Mouse (Mus musculus) stomach, embryonic 16.5 days (tissue): Measurements from ENCODE around the gene Ank. TPM values are rescaled to one million over a fixed set of nuclear protein-coding genes. Genes with fewer than 3 reads are reported as not detected.
A peak's percentile ranks its signal among the peaks of the same experiment; 100 is the strongest.

Source experiments
- ATAC-seq: fragments of 200-750 bp; cut with Nextera tagmentation; 2 replicates; pipeline ENCODE4 v1.8.0; 2017; ENCODE audit warnings: moderate number of reproducible peaks, moderate TSS enrichment; ENCODE audit not compliant: insufficient read depth, low FRiP score
- H3K27ac ChIP-seq: fragments of 300-500 bp; sonication (generic); 2 replicates; pipeline ENCODE4 v1.5.1; 2014; ENCODE audit warnings: low read length
- H3K27me3 ChIP-seq: fragments of 300-500 bp; sonication (generic); 2 replicates; pipeline ENCODE4 v1.6.1; 2014; ENCODE audit warnings: low read length, control low read depth, mixed read lengths; ENCODE audit not compliant: control insufficient read depth, insufficient read depth
- H3K36me3 ChIP-seq: fragments of 300-500 bp; sonication (generic); 2 replicates; pipeline ENCODE4 v1.6.1; 2014; ENCODE audit warnings: low read length; ENCODE audit not compliant: control insufficient read depth, insufficient read depth
- H3K4me1 ChIP-seq: fragments of 300-500 bp; sonication (generic); 2 replicates; pipeline ENCODE4 v1.6.1; 2014; ENCODE audit warnings: low read length, control low read depth, mixed read lengths; ENCODE audit not compliant: control insufficient read depth, insufficient read depth
- H3K4me2 ChIP-seq: fragments of 300-500 bp; sonication (generic); 2 replicates; pipeline ENCODE4 v1.6.1; 2014; ENCODE audit warnings: low read depth, low read length, mixed read lengths
- H3K4me3 ChIP-seq: fragments of 300-500 bp; sonication (generic); replicated peaks from 2 replicates; pipeline ENCODE4 v1.5.1; 2014; ENCODE audit warnings: mild to moderate bottlenecking, low read length
- H3K9ac ChIP-seq: fragments of 300-500 bp; sonication (generic); 2 replicates; pipeline ENCODE4 v1.6.1; 2014; ENCODE audit warnings: low read length
- H3K9me3 ChIP-seq: fragments of 300-500 bp; sonication (generic); replicated peaks from 2 replicates; pipeline ENCODE4 v1.6.1; 2016; ENCODE audit warnings: low read length, control low read depth; ENCODE audit not compliant: control insufficient read depth
- WGBS: fragments of 180-500 bp; shearing (Covaris S2); extraction: QIAGEN DNeasy Blood & Tissue Kit; methylation state at CpG from one replicate; pipeline ENCODE4 v1.1.7; 2014; 5-methylcytosine and 5-hydroxymethylcytosine counted together
- polyA plus RNA-seq: library from polyadenylated mRNA; unstranded; fragments of >200 nt; fragmentation: Nextera tagmentation; extraction: Ambion mirVana; gene quantifications from 2 replicates; pipeline ENCODE4 v1.2.1, GENCODE M21; 2015

Ank gene
- polyA plus RNA-seq, 1 experiment from 2014 or later: 8.2 TPM

DNA sequence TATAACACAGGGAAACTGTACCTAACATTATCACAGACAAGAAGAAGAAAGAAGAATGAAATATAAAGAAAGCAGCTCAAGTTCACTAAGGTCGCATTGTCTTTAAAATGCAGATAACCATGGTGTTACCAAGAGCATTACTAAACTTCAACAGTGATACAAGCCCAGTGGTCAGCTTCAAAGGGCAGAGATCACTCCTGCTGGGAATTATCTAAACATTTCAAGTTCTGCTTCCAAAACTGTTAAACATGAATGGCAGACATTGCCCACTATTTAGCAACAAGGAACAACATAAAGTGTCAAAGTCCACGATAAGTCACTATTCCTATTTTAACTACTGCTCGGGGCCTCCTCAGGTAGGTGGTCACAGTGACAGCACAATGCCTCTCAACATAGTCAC is 138.1 kb downstream of the Ank start:
- ATAC-seq: no peak
- peaks cover 11% of the 10 kb centered on the region for H3K36me3 ChIP-seq

DNA sequence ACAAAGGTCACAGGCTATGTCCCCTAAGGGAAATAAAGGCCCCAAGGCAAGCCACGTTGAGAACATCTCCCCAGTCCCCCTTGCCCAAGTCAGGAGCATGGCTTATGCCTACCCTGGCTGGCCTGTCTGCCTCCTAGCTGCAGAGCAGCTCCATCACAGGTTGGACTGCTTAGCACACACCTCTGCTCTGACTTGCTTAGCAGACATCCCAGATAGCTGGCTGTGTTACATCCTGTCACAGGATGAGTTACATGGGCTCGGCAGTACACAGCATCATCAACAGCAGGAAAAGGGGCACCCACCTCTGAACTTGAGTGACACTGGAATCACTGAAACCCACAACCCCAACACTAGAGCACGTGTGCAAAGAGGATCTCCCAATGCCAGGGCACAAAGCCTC is 138.8 kb downstream of the Ank start:
- no peak for ATAC-seq
- H3K27ac ChIP-seq: no peak overlapping the region
- no peaks in the 10 kb centered on the region for H3K27me3 ChIP-seq
- H3K9me3 ChIP-seq: no peaks in the 10 kb centered on the region
- H3K4me3 ChIP-seq: no peak overlapping the region
- no peaks in the 10 kb centered on the region for H3K4me1 ChIP-seq
- H3K36me3 ChIP-seq: peaks cover 8% of the 10 kb centered on the region
- no peak overlapping the region for H3K9ac ChIP-seq
- 76% methylated on average over 3 of the region's 3 CpGs for WGBS
- H3K4me2 ChIP-seq: no peak overlapping the region

More for the DNA sequence above, 138.1 kb downstream of the Ank start:
- no peak overlapping the region for H3K4me3 ChIP-seq
- H3K9ac ChIP-seq: no peak overlapping the region
- no peaks in the 10 kb centered on the region for H3K4me1 ChIP-seq
- 87% methylated on average over 3 of the region's 3 CpGs for WGBS
- H3K27me3 ChIP-seq: no peaks in the 10 kb centered on the region
- H3K4me2 ChIP-seq: no peak overlapping the region
- no peaks in the 10 kb centered on the region for H3K9me3 ChIP-seq
- no peak overlapping the region for H3K27ac ChIP-seq

DNA sequence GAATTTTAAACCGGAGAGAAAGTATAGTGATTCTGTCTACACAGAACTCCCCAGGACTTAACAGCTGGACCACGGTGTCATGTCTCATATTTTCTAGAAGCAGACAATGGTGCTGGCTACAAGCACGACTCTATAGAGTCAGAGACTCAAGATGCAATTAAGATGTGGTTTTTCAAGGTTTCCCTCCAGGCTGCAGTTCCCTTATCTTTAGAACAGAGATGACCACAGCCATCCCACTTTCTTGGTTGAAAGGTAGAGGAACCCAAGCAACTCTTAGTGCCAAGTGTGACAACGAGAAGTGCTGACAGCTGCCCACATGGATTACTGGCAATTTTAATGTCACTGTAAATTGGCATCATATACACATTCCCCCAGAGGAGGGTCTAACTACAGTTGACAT is 143.1 kb downstream of the Ank start:
- Histone ChIP-seq H3K27ac (no peak overlapping the region), H3K4me1 (no peaks in the 10 kb centered on the region; the same call in 1 of the 2 replicates), H3K27me3 (no peaks in the 10 kb centered on the region), H3K4me2 (no peak overlapping the region), H3K4me3 (no peak overlapping the region), H3K9me3 (no peaks in the 10 kb centered on the region), H3K9ac (no peak overlapping the region), H3K36me3 (peaks cover 4% of the 10 kb centered on the region)
- no peak for ATAC-seq
- 46% methylated on average over 4 of the region's 4 CpGs for WGBS

DNA sequence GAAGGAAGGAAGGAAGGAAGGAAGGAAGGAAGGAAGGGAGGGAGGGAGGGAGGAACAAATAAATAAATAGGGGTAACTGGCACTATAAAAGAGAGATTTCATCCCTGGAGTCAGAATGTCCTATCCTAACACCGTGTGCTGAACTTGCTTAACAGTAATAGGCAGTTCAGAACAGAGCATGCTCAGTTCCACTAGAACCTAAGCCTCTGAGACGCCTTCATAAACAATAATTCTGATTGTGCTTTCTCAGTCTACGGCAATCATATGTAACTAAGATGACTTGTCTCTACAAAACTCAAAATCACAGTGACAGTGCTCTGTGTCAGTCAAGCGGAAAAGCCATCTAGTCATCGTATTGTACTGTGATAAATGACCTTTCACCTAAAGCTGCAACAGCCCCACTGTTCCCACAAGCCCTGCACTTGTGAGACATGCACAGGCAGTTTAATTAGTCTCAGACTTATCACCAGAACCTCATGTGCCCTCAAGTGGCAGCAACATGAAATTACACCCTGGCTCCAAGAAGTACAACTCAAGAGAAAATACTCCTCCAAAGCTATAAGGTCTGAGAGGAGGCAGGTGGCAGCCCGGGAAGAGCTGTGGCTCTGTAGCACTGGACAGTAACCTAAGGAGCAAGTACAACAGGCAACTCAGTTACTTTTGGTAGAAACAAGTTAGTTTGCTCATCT is 146.2 kb downstream of the Ank start:
- 39% methylated on average over 6 of the region's 6 CpGs for WGBS
- peaks cover 10% of the 10 kb centered on the region for H3K36me3 ChIP-seq

DNA sequence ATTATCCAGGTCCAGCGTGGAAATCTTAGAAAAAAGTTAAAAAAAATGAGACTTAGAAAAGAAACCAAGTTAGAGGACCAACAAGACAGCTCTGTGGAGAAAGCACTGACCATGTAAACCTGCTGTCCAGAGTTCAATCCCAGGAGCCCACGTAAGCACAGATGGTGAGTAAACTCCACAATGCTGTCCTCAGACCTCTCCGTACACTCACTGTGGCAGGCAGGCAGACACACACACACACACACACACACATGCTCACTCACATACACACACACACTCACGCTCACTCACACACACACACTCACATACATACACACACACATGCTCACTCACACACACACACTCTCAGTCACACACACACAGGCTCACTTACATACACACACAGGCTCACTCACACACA is 146.8 kb downstream of the Ank start:
- Histone ChIP-seq H3K4me3 (no peak overlapping the region), H3K4me1 (no peaks in the 10 kb centered on the region; the same call in 1 of the 2 replicates), H3K9me3 (no peaks in the 10 kb centered on the region), H3K9ac (no peak overlapping the region), H3K27me3 (no peaks in the 10 kb centered on the region), H3K36me3 (peaks cover 8% of the 10 kb centered on the region; the same call in 1 of the 2 replicates), H3K27ac (no peak overlapping the region), H3K4me2 (no peak overlapping the region)
- WGBS: 89% methylated on average over 4 of the region's 4 CpGs
- ATAC-seq: no peak; the same call in 1 of the 2 replicates

More for the DNA sequence above, 146.2 kb downstream of the Ank start:
- ATAC-seq: 0 out of 2 replicates have a peak, but pooled peaks have one; percentile 46
- Histone ChIP-seq H3K4me1 (no peaks in the 10 kb centered on the region; the same call in 1 of the 2 replicates), H3K9ac (no peak overlapping the region), H3K9me3 (no peaks in the 10 kb centered on the region), H3K27me3 (no peaks in the 10 kb centered on the region), H3K4me2 (no peak overlapping the region), H3K27ac (no peak overlapping the region), H3K4me3 (no peak overlapping the region)

DNA sequence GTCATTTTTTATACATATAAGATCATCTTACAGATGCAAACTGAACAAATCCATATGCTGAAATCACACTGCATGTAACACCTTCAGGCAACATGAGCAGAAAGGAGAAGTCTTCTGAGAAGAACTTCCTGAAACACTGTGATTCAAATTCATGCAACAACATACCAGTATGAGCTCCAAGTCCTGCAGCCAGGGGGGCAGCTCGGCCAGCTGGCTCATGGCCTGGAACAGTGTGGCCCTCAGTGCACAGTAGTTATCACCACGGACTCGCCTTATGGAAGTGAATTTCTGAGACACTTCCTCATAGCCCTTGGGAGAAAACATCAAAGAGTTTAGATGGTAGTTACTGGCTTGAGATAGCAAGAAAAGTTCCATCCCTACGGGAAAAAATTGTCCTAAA is 149.7 kb downstream of the Ank start:
- H3K4me3 ChIP-seq: no peak overlapping the region
- H3K27ac ChIP-seq: no peak overlapping the region
- 77% methylated on average over 4 of the region's 4 CpGs for WGBS
- ATAC-seq: no peak
- H3K9me3 ChIP-seq: no peaks in the 10 kb centered on the region
- H3K4me1 ChIP-seq: no peaks in the 10 kb centered on the region; the same call in 1 of the 2 replicates
- no peak overlapping the region for H3K9ac ChIP-seq
- no peaks in the 10 kb centered on the region for H3K27me3 ChIP-seq
- H3K36me3 ChIP-seq: peaks cover 8% of the 10 kb centered on the region; the same call in 1 of the 2 replicates
- H3K4me2 ChIP-seq: no peak overlapping the region

DNA sequence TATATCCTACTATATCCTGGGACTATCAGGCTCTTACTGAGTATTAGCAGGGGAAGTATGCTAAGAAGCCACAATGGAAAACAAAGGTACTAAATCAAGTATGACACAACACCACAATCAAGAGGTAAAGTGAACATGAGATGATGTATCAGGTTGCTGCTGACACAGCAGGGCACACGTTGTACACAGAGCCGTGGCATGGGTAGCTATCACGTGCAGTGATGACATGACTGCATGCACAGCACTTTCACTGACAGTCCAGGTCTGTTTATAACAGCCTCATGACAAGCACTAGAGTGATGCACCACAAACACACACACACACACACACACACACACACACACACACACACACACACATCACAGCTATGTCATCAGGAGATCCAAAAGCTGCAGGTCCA is 150.8 kb downstream of the Ank start:
- Histone ChIP-seq H3K36me3 (peaks cover 8% of the 10 kb centered on the region; the same call in 1 of the 2 replicates), H3K9me3 (no peaks in the 10 kb centered on the region), H3K4me3 (no peak overlapping the region), H3K9ac (no peak overlapping the region), H3K4me1 (no peaks in the 10 kb centered on the region; the same call in 1 of the 2 replicates), H3K27ac (no peak overlapping the region), H3K27me3 (no peaks in the 10 kb centered on the region), H3K4me2 (no peak overlapping the region)
- WGBS: 67% methylated on average over 3 of the region's 3 CpGs
- no peak for ATAC-seq

DNA sequence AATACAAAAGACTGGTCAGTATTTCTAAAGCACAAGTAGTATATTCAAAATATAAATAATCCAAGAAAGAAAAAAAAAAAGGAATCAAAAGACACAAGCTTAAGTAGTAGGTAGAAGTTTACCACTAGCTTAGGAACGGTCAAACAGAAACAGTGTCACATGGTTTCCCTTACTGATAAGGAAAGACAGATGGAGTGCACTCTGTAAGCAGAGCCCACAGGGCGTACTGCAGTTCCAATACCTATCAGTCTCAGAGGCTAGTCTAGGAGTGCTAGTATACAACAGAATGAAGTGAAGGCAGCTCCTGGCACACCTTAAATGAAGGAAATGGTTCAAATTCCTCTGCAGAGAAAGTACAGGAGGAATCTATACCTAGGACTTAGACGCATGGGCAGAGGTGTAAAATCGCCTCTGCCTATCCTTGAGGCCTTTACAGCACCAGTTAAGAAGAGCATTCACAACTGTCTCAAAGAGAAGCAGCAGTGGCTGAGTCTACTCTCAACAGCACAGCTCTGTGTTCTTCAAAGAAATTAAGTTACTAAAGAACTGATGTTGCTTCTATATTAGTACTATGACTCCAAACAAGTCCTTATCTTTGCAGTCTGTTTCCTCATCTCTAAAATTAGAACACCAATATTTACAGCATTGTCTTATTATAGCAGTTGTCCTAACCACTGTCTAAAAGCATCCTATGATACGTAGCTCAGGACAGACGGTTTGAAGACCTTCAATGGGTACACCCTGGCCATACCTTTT is 152.5 kb downstream of the Ank start:
- Histone ChIP-seq H3K4me1 (peaks cover 1% of the 10 kb centered on the region; the same call in 1 of the 2 replicates), H3K4me3 (no peak overlapping the region), H3K36me3 (peaks cover 8% of the 10 kb centered on the region), H3K9ac (no peak overlapping the region), H3K27me3 (no peaks in the 10 kb centered on the region), H3K4me2 (no peak overlapping the region), H3K9me3 (no peaks in the 10 kb centered on the region), H3K27ac (no peak overlapping the region)
- WGBS: 65% methylated on average over 6 of the region's 6 CpGs
- no peak for ATAC-seq

DNA sequence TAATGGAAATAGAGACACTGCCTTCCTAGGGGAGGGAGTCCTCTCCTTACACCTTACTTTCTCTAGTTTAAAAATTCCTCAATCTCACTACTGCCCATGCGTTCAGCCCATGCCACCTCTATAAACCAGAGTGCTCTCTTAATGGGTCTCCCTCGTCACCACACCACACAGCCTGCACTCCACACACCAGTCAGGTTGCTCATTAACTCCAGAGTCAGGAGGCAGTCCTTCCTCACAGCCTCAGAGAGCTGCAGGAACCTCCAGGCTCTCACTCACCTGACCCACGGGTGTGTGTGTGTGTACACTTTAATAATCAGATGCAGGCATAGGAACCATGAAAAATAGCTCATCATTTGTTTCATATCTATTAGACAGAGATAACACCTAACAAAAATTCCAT is 153.2 kb downstream of the Ank start:
- Histone ChIP-seq H3K27ac (no peak overlapping the region), H3K4me3 (no peak overlapping the region), H3K4me1 (peaks cover 3% of the 10 kb centered on the region; the same call in 1 of the 2 replicates), H3K27me3 (no peaks in the 10 kb centered on the region), H3K4me2 (no peak overlapping the region), H3K9ac (no peak overlapping the region), H3K9me3 (no peaks in the 10 kb centered on the region), H3K36me3 (peaks cover 8% of the 10 kb centered on the region)
- ATAC-seq: peak; percentile 64
- WGBS: 58% methylated on average over 3 of the region's 3 CpGs
